Mouse (Mus musculus) hematopoietic stem cell, adult 5-6 weeks (primary cell): ENCODE measurements at regions not wholly inside any gene's neighbourhood (a gene's known extent, or its start where the extent isn't known, plus 50 kb on each side); places are given as distances from the start of the nearest gene placed in this dataset.

ENCODE experiments used
- ATAC-seq, 2 experiments: fragments of 125-278 bp in 1 of 2; replicated peaks in 1 of 2; 2 replicates each; pipeline ENCODE4 v1.8.0; 2016 to 2017; ENCODE audit warnings: inconsistent platforms in 2 of 2, mild to moderate bottlenecking in 2 of 2, moderate number of reproducible peaks in 2 of 2, low read depth in 1 of 2, moderate TSS enrichment in 1 of 2; ENCODE audit not compliant: low FRiP score in 2 of 2, poor library complexity in 2 of 2, severe bottlenecking in 2 of 2, insufficient read depth in 1 of 2, low TSS enrichment in 1 of 2

- no peak for ATAC-seq
These were observed 535.7 kb upstream of the Kif18a start for GRCm38 (mm10) chr2:108744797-108745196.

GRCm38 (mm10) chr2:108753494-108754225, 526.9 kb upstream of the Kif18a start:
- ATAC-seq: no peak

- ATAC-seq: no peak
These were observed 524.7 kb upstream of the Kif18a start for GRCm38 (mm10) chr2:108755821-108756220.

- no peak for ATAC-seq
These were observed 524.3 kb upstream of the Kif18a start for GRCm38 (mm10) chr2:108756251-108756650.

- ATAC-seq: peak; percentile 99 to 100
These were observed 515.8 kb upstream of the Kif18a start for GRCm38 (mm10) chr2:108764703-108765102.

GRCm38 (mm10) chr2:108766461-108766860, 514.1 kb upstream of the Kif18a start:
- no peak for ATAC-seq

GRCm38 (mm10) chr2:108770383-108770782, 510.2 kb upstream of the Kif18a start:
- ATAC-seq: no peak

GRCm38 (mm10) chr2:108783457-108783856, 497.1 kb upstream of the Kif18a start:
- ATAC-seq: no peak

GRCm38 (mm10) chr2:108785161-108785957, 495.2 kb upstream of the Kif18a start:
- ATAC-seq: no peak

- no peak for ATAC-seq
These were observed 491.4 kb upstream of the Kif18a start for GRCm38 (mm10) chr2:108789166-108789565.

GRCm38 (mm10) chr2:108795145-108795544, 485.4 kb upstream of the Kif18a start:
- ATAC-seq: no peak

GRCm38 (mm10) chr2:108796816-108797581, 483.5 kb upstream of the Kif18a start:
- peak; percentile 76 to 88 for ATAC-seq

- ATAC-seq: no peak
These were observed 468.2 kb upstream of the Kif18a start for GRCm38 (mm10) chr2:108812367-108812766.

GRCm38 (mm10) chr2:108813040-108813566, 467.4 kb upstream of the Kif18a start:
- no peak for ATAC-seq

GRCm38 (mm10) chr2:108816579-108816978, 464.0 kb upstream of the Kif18a start:
- ATAC-seq: no peak

GRCm38 (mm10) chr2:108824025-108824424, 456.5 kb upstream of the Kif18a start:
- ATAC-seq: no peak

GRCm38 (mm10) chr2:108825981-108826380, 454.6 kb upstream of the Kif18a start:
- ATAC-seq: no peak
